Mouse (Mus musculus): Measurements from ENCODE around the gene Agtrap. TPM values are rescaled to one million over a fixed set of nuclear protein-coding genes. Genes with fewer than 3 reads are reported as not detected.

Gene Agtrap
- polyA plus RNA-seq, 1 experiment from 2014 or later: 10.4 TPM

GRCm38 (mm10) chr4:148075259-148075658 is 12.6 kb downstream of the Agtrap start:
- Histone ChIP-seq H3K4me2 (ENCODE audit: low read depth, low read length) (peak overlapping the region; percentile 75), H3K27me3 (ENCODE audit: insufficient read depth, low read length) (no peaks in the 10 kb centered on the region), H3K4me3 (ENCODE audit: low read depth, low read length) (peak overlapping the region; percentile 30), H3K36me3 (replicated peaks; ENCODE audit: insufficient read depth, low read length) (peaks cover 9% of the 10 kb centered on the region), H3K4me1 (ENCODE audit: insufficient read depth) (no peaks in the 10 kb centered on the region), H3K9me3 (ENCODE audit: low read length) (no peaks in the 10 kb centered on the region), H3K9ac (replicated peaks) (no peak overlapping the region), H3K27ac (ENCODE audit: low read depth) (no peak overlapping the region)
- WGBS (ENCODE audit: insufficient replicate concordance): 36% methylated on average over 21 of the region's 21 CpGs
- TF ChIP-seq EP300 (IDR thresholded peaks at IDR 0.05; ENCODE audit: low read depth): no peak
- no peak for TF ChIP-seq CTCF (IDR thresholded peaks at IDR 0.05; ENCODE audit: low read depth)
- ATAC-seq (peak; percentile 66), DNase-seq (peak; percentile 71)

GRCm38 (mm10) chr4:148074521-148075189 is 13.2 kb downstream of the Agtrap start:
- Histone ChIP-seq H3K27me3 (ENCODE audit: insufficient read depth, low read length) (no peaks in the 10 kb centered on the region), H3K4me1 (ENCODE audit: insufficient read depth) (no peaks in the 10 kb centered on the region), H3K4me3 (ENCODE audit: low read depth, low read length) (peak overlapping the region; percentile 30), H3K36me3 (replicated peaks; ENCODE audit: insufficient read depth, low read length) (peaks cover 4% of the 10 kb centered on the region; the same call in 1 of the 2 replicates), H3K4me2 (ENCODE audit: low read depth, low read length) (peak overlapping the region; percentile 75), H3K9ac (replicated peaks) (no peak overlapping the region), H3K9me3 (ENCODE audit: low read length) (no peaks in the 10 kb centered on the region), H3K27ac (ENCODE audit: low read depth) (no peak overlapping the region)
- peak; percentile 59 for TF ChIP-seq CTCF (IDR thresholded peaks at IDR 0.05; ENCODE audit: low read depth)
- TF ChIP-seq EP300 (IDR thresholded peaks at IDR 0.05; ENCODE audit: low read depth): no peak
- ATAC-seq (peak; percentile 57; the same call in 1 of the 2 replicates), DNase-seq (no peak)
- WGBS (ENCODE audit: insufficient replicate concordance): 43% methylated on average over 17 of the region's 17 CpGs

- WGBS (ENCODE audit: insufficient replicate concordance): 70% methylated on average over 5 of the region's 5 CpGs
- ATAC-seq (no peak), DNase-seq (peak; percentile 36)
- H3K9ac ChIP-seq (replicated peaks): no peak overlapping the region
- H3K27me3 ChIP-seq (ENCODE audit: insufficient read depth, low read length): no peaks in the 10 kb centered on the region
- H3K4me1 ChIP-seq (ENCODE audit: insufficient read depth): no peaks in the 10 kb centered on the region
- H3K4me3 ChIP-seq (ENCODE audit: low read depth, low read length): no peak overlapping the region
- TF ChIP-seq EP300 (IDR thresholded peaks at IDR 0.05; ENCODE audit: low read depth) (no peak), CTCF (IDR thresholded peaks at IDR 0.05; ENCODE audit: low read depth) (no peak)
- H3K27ac ChIP-seq (ENCODE audit: low read depth): no peak overlapping the region
- H3K36me3 ChIP-seq (replicated peaks; ENCODE audit: insufficient read depth, low read length): no peaks in the 10 kb centered on the region
- no peak overlapping the region for H3K4me2 ChIP-seq (ENCODE audit: low read depth, low read length)
- no peaks in the 10 kb centered on the region for H3K9me3 ChIP-seq (ENCODE audit: low read length)
These were observed 16.3 kb downstream of the Agtrap start for GRCm38 (mm10) chr4:148071508-148071907.

GRCm38 (mm10) chr4:148069602-148070218 is 18.1 kb downstream of the Agtrap start:
- H3K4me2 ChIP-seq (ENCODE audit: low read depth, low read length): no peak overlapping the region
- TF ChIP-seq EP300 (IDR thresholded peaks at IDR 0.05; ENCODE audit: low read depth): no peak
- no peak for TF ChIP-seq CTCF (IDR thresholded peaks at IDR 0.05; ENCODE audit: low read depth)
- H3K27ac ChIP-seq (ENCODE audit: low read depth): no peak overlapping the region
- H3K9ac ChIP-seq (replicated peaks): no peak overlapping the region
- DNase-seq: no peak
- H3K27me3 ChIP-seq (ENCODE audit: insufficient read depth, low read length): no peaks in the 10 kb centered on the region
- H3K4me1 ChIP-seq (ENCODE audit: insufficient read depth): peaks cover 8% of the 10 kb centered on the region; the same call in 1 of the 2 replicates
- H3K36me3 ChIP-seq (replicated peaks; ENCODE audit: insufficient read depth, low read length): no peaks in the 10 kb centered on the region
- no peaks in the 10 kb centered on the region for H3K9me3 ChIP-seq (ENCODE audit: low read length)
- no peak overlapping the region for H3K4me3 ChIP-seq (ENCODE audit: low read depth, low read length)
- no peak for ATAC-seq
- 70% methylated on average over 9 of the region's 9 CpGs for WGBS (ENCODE audit: insufficient replicate concordance)

GRCm38 (mm10) chr4:148067346-148067745 is 20.5 kb downstream of the Agtrap start:
- H3K4me3 ChIP-seq (ENCODE audit: low read depth, low read length): no peak overlapping the region
- H3K9me3 ChIP-seq (ENCODE audit: low read length): no peaks in the 10 kb centered on the region
- WGBS (ENCODE audit: insufficient replicate concordance): 85% methylated on average over 8 of the region's 8 CpGs
- H3K4me1 ChIP-seq (ENCODE audit: insufficient read depth): peaks cover 8% of the 10 kb centered on the region; the same call in 1 of the 2 replicates
- H3K4me2 ChIP-seq (ENCODE audit: low read depth, low read length): no peak overlapping the region
- H3K36me3 ChIP-seq (replicated peaks; ENCODE audit: insufficient read depth, low read length): no peaks in the 10 kb centered on the region
- H3K27ac ChIP-seq (ENCODE audit: low read depth): no peak overlapping the region
- H3K27me3 ChIP-seq (ENCODE audit: insufficient read depth, low read length): no peaks in the 10 kb centered on the region
- ATAC-seq: no peak
- no peak overlapping the region for H3K9ac ChIP-seq (replicated peaks)
- TF ChIP-seq CTCF (IDR thresholded peaks at IDR 0.05; ENCODE audit: low read depth) (no peak), EP300 (IDR thresholded peaks at IDR 0.05; ENCODE audit: low read depth) (no peak)
- DNase-seq: no peak

- Histone ChIP-seq H3K4me1 (ENCODE audit: insufficient read depth) (peaks cover 9% of the 10 kb centered on the region), H3K27me3 (ENCODE audit: insufficient read depth, low read length) (no peaks in the 10 kb centered on the region), H3K36me3 (replicated peaks; ENCODE audit: insufficient read depth, low read length) (no peaks in the 10 kb centered on the region), H3K9ac (replicated peaks) (no peak overlapping the region), H3K4me2 (ENCODE audit: low read depth, low read length) (no peak overlapping the region), H3K9me3 (ENCODE audit: low read length) (no peaks in the 10 kb centered on the region), H3K4me3 (ENCODE audit: low read depth, low read length) (no peak overlapping the region), H3K27ac (ENCODE audit: low read depth) (no peak overlapping the region)
- no peak for TF ChIP-seq EP300 (IDR thresholded peaks at IDR 0.05; ENCODE audit: low read depth)
- no peak for TF ChIP-seq CTCF (IDR thresholded peaks at IDR 0.05; ENCODE audit: low read depth)
- no peak for DNase-seq
- 65% methylated on average over 9 of the region's 9 CpGs for WGBS (ENCODE audit: insufficient replicate concordance)
- ATAC-seq: peak; percentile 9; the same call in 1 of the 2 replicates
These were observed 21.5 kb downstream of the Agtrap start for GRCm38 (mm10) chr4:148066401-148066744.
